Mouse (Mus musculus) MEL (cell line): ENCODE measurements around the gene Nmi. TPM values are rescaled to one million over a fixed set of nuclear protein-coding genes. Genes with fewer than 3 reads are reported as not detected.

ENCODE experiments used
- DNase-seq: peaks from one replicate; pipeline ENCODE4 v3.0.0; 2011; ENCODE audit warnings: low read depth, low spot score
- H3K27ac ChIP-seq: 2 replicates; pipeline ENCODE4 v1.5.1; 2012; ENCODE audit warnings: low read depth, mild to moderate bottlenecking, control low read depth, low read length, moderate library complexity; ENCODE audit not compliant: control insufficient read depth
- H3K27me3 ChIP-seq, 2 experiments: fragments of 150-350 bp in 1 of 2; sonication (generic) in 1 of 2; 2 replicates each; pipeline ENCODE4 v1.6.1; 2012; ENCODE audit warnings: low read length in 2 of 2, mild to moderate bottlenecking in 2 of 2, improper control_type of control experiment in 1 of 2, moderate library complexity in 1 of 2; ENCODE audit not compliant: insufficient read depth in 2 of 2, control insufficient read depth in 1 of 2
- H3K36me3 ChIP-seq, 2 experiments: 2 replicates each; pipeline ENCODE4 v1.6.1; 2012 to 2014; ENCODE audit warnings: low read length in 2 of 2, improper control_type of control experiment in 1 of 2, inconsistent platforms in 1 of 2, mild to moderate bottlenecking in 1 of 2; ENCODE audit not compliant: insufficient read depth in 2 of 2, control insufficient read depth in 1 of 2
- H3K4me1 ChIP-seq, 2 experiments: fragments of 150-350 bp in 1 of 2; sonication (generic) in 1 of 2; 2 replicates each; pipeline ENCODE4 v1.6.1; 2012; ENCODE audit warnings: low read length in 2 of 2, improper control_type of control experiment in 1 of 2, mild to moderate bottlenecking in 1 of 2; ENCODE audit not compliant: insufficient read depth in 2 of 2, control insufficient read depth in 1 of 2
- H3K4me3 ChIP-seq, 2 experiments: fragments of 150-350 bp in 1 of 2; sonication (generic) in 1 of 2; 2 replicates each; pipeline ENCODE4 v1.5.1; 2012; ENCODE audit warnings: low read depth in 2 of 2, low read length in 2 of 2, mild to moderate bottlenecking in 2 of 2, moderate library complexity in 2 of 2, control low read depth in 1 of 2, improper control_type of control experiment in 1 of 2; ENCODE audit not compliant: control insufficient read depth in 1 of 2, insufficient read depth in 1 of 2
- H3K79me2 ChIP-seq: 2 replicates; pipeline ENCODE4 v1.6.1; 2012; ENCODE audit warnings: mild to moderate bottlenecking, low read length, moderate library complexity; ENCODE audit not compliant: control insufficient read depth, poor library complexity, insufficient read depth
- H3K9ac ChIP-seq: 2 replicates; pipeline ENCODE4 v1.6.1; 2012; ENCODE audit warnings: low read depth, mild to moderate bottlenecking, control low read depth, low read length, moderate library complexity; ENCODE audit not compliant: control insufficient read depth, poor library complexity, severe bottlenecking
- H3K9me3 ChIP-seq: fragments of 150-350 bp; sonication (generic); replicated peaks from 2 replicates; pipeline ENCODE4 v1.6.1; 2012; ENCODE audit warnings: mild to moderate bottlenecking, low read length, improper control_type of control experiment, moderate library complexity; ENCODE audit not compliant: insufficient read depth
- BHLHE40 ChIP-seq: IDR thresholded peaks from 2 replicates; pipeline ENCODE4 v1.6.1; 2012; ENCODE audit warnings: low read depth, mild to moderate bottlenecking, inconsistent platforms, low read length, improper control_type of control experiment, borderline replicate concordance
- CHD1 ChIP-seq: IDR thresholded peaks from 2 replicates; pipeline ENCODE4 v1.6.1; 2012; ENCODE audit warnings: low read depth, mild to moderate bottlenecking, inconsistent platforms, low read length, improper control_type of control experiment
- CHD2 ChIP-seq: IDR thresholded peaks from 2 replicates; pipeline ENCODE4 v1.6.1; 2011; ENCODE audit warnings: low read length, improper control_type of control experiment
- CTCF ChIP-seq, 3 experiments: IDR thresholded peaks in 2 of 3; conservative IDR thresholded peaks in 1 of 3; 2 replicates each; pipeline ENCODE4 v1.5.1; 2011 to 2012; ENCODE audit warnings: low read length in 3 of 3, low read depth in 2 of 3, mild to moderate bottlenecking in 2 of 3, improper control_type of control experiment in 1 of 3, inconsistent platforms in 1 of 3, mixed read lengths in 1 of 3, moderate library complexity in 1 of 3; ENCODE audit not compliant: control insufficient read depth in 1 of 3, insufficient read depth in 1 of 3, poor library complexity in 1 of 3, severe bottlenecking in 1 of 3
- E2F4 ChIP-seq: IDR thresholded peaks from 2 replicates; pipeline ENCODE4 v1.6.1; 2011; ENCODE audit warnings: low read depth, low read length, improper control_type of control experiment, borderline replicate concordance
- ELF1 ChIP-seq: IDR thresholded peaks from 2 replicates; pipeline ENCODE4 v1.6.1; 2014; ENCODE audit warnings: low read depth, mild to moderate bottlenecking, inconsistent platforms, low read length, improper control_type of control experiment, moderate library complexity
- EP300 ChIP-seq, 2 experiments: IDR thresholded peaks; 2 replicates each; pipeline ENCODE4 v1.6.1; 2011; ENCODE audit warnings: improper control_type of control experiment in 2 of 2, low read length in 2 of 2, low read depth in 1 of 2, mild to moderate bottlenecking in 1 of 2
- ETS1 ChIP-seq: IDR thresholded peaks from 2 replicates; pipeline ENCODE4 v1.6.1; 2012; ENCODE audit warnings: low read depth, mild to moderate bottlenecking, inconsistent platforms, low read length, improper control_type of control experiment, moderate library complexity
- GABPA ChIP-seq: IDR thresholded peaks from 2 replicates; pipeline ENCODE4 v1.6.1; 2012; ENCODE audit warnings: low read depth, mild to moderate bottlenecking, inconsistent platforms, low read length, improper control_type of control experiment, moderate library complexity
- GATA1 ChIP-seq: IDR thresholded peaks from 2 replicates; pipeline ENCODE4 v1.6.1; 2011; ENCODE audit warnings: low read depth, low read length, improper control_type of control experiment
- HCFC1 ChIP-seq: IDR thresholded peaks from 2 replicates; pipeline ENCODE4 v1.6.1; 2012; ENCODE audit warnings: low read depth, mild to moderate bottlenecking, inconsistent platforms, low read length, improper control_type of control experiment, moderate library complexity
- JUND ChIP-seq: IDR thresholded peaks from 2 replicates; pipeline ENCODE4 v1.6.1; 2011; ENCODE audit warnings: low read depth, mild to moderate bottlenecking, improper control_type of control experiment, low read length
- KAT2A ChIP-seq: conservative IDR thresholded peaks from 2 replicates; pipeline ENCODE4 v1.6.1; 2012; ENCODE audit warnings: low read depth, low read length, improper control_type of control experiment, inconsistent platforms
- MAX ChIP-seq: IDR thresholded peaks from 2 replicates; pipeline ENCODE4 v1.6.1; 2011; ENCODE audit warnings: low read length, improper control_type of control experiment
- MAZ ChIP-seq: IDR thresholded peaks from 2 replicates; pipeline ENCODE4 v1.6.1; 2012; ENCODE audit warnings: low read depth, mild to moderate bottlenecking, inconsistent platforms, low read length, improper control_type of control experiment
- MEF2A ChIP-seq: IDR thresholded peaks from 2 replicates; pipeline ENCODE4 v1.6.1; 2014; ENCODE audit warnings: low read depth, mild to moderate bottlenecking, inconsistent platforms, low read length, improper control_type of control experiment; ENCODE audit not compliant: poor library complexity, insufficient replicate concordance, severe bottlenecking; ENCODE audit errors: extremely low read depth
- MXI1 ChIP-seq: IDR thresholded peaks from 2 replicates; pipeline ENCODE4 v1.6.1; 2011; ENCODE audit warnings: mild to moderate bottlenecking, low read depth, low read length, improper control_type of control experiment
- MYB ChIP-seq: IDR thresholded peaks from 2 replicates; pipeline ENCODE4 v1.6.1; 2011; ENCODE audit warnings: mild to moderate bottlenecking, low read depth, low read length, improper control_type of control experiment
- MYC ChIP-seq: IDR thresholded peaks from 2 replicates; pipeline ENCODE4 v1.6.1; 2011; ENCODE audit warnings: low read depth, mild to moderate bottlenecking, low read length, improper control_type of control experiment, moderate library complexity
- NELFE ChIP-seq: IDR thresholded peaks from 2 replicates; pipeline ENCODE4 v1.6.1; 2011; ENCODE audit warnings: low read depth, low read length, improper control_type of control experiment
- NRF1 ChIP-seq: IDR thresholded peaks from 2 replicates; pipeline ENCODE4 v1.6.1; 2014; ENCODE audit warnings: low read depth, mild to moderate bottlenecking, inconsistent platforms, low read length, improper control_type of control experiment, moderate library complexity; ENCODE audit not compliant: poor library complexity, insufficient read depth, severe bottlenecking
- POLR2A ChIP-seq, 2 experiments: IDR thresholded peaks; 2 replicates each; pipeline ENCODE4 v1.6.1; 2011 to 2012; ENCODE audit warnings: low read length in 2 of 2, mild to moderate bottlenecking in 2 of 2, control low read depth in 1 of 2, improper control_type of control experiment in 1 of 2, low read depth in 1 of 2, moderate library complexity in 1 of 2; ENCODE audit not compliant: control insufficient read depth in 1 of 2, insufficient read depth in 1 of 2, poor library complexity in 1 of 2
- POLR2AphosphoS2 ChIP-seq: IDR thresholded peaks from 2 replicates; pipeline ENCODE4 v1.6.1; 2011; ENCODE audit warnings: low read length, improper control_type of control experiment
- POLR2AphosphoS5 ChIP-seq: IDR thresholded peaks from 2 replicates; pipeline ENCODE4 v1.6.1; 2012; ENCODE audit warnings: low read depth, borderline replicate concordance, mild to moderate bottlenecking, inconsistent platforms, low read length, moderate library complexity, mixed read lengths
- RAD21 ChIP-seq: IDR thresholded peaks from 2 replicates; pipeline ENCODE4 v1.6.1; 2011; ENCODE audit warnings: mild to moderate bottlenecking, low read depth, low read length, improper control_type of control experiment
- RCOR1 ChIP-seq: IDR thresholded peaks from 2 replicates; pipeline ENCODE4 v1.6.1; 2012; ENCODE audit warnings: low read depth, mild to moderate bottlenecking, inconsistent platforms, low read length, improper control_type of control experiment
- SIN3A ChIP-seq: IDR thresholded peaks from 2 replicates; pipeline ENCODE4 v1.6.1; 2012; ENCODE audit warnings: low read length, improper control_type of control experiment, inconsistent platforms
- SMC3 ChIP-seq: IDR thresholded peaks from 2 replicates; pipeline ENCODE4 v1.6.1; 2011; ENCODE audit warnings: low read depth, low read length, improper control_type of control experiment
- TAL1 ChIP-seq: IDR thresholded peaks from 2 replicates; pipeline ENCODE4 v1.6.1; 2012; ENCODE audit warnings: mild to moderate bottlenecking, inconsistent platforms, low read length, moderate library complexity, mixed read lengths
- TBP ChIP-seq: IDR thresholded peaks from 2 replicates; pipeline ENCODE4 v1.8.0; 2011; ENCODE audit warnings: low read depth, low read length, improper control_type of control experiment
- TCF12 ChIP-seq: IDR thresholded peaks from 2 replicates; pipeline ENCODE4 v1.6.1; 2014; ENCODE audit warnings: low read depth, mild to moderate bottlenecking, inconsistent platforms, low read length, improper control_type of control experiment, moderate library complexity
- UBTF ChIP-seq: IDR thresholded peaks from 2 replicates; pipeline ENCODE4 v1.6.1; 2012; ENCODE audit warnings: low read depth, mild to moderate bottlenecking, inconsistent platforms, low read length, improper control_type of control experiment, moderate library complexity, borderline replicate concordance; ENCODE audit not compliant: insufficient read depth
- USF2 ChIP-seq, 2 experiments: IDR thresholded peaks; 2 replicates each; pipeline ENCODE4 v1.6.1; 2011 to 2012; ENCODE audit warnings: improper control_type of control experiment in 2 of 2, low read length in 2 of 2, borderline replicate concordance in 1 of 2, inconsistent platforms in 1 of 2, low read depth in 1 of 2, mild to moderate bottlenecking in 1 of 2; ENCODE audit not compliant: insufficient read depth in 1 of 2
- ZC3H11A ChIP-seq: IDR thresholded peaks from 2 replicates; pipeline ENCODE4 v1.6.1; 2012; ENCODE audit warnings: low read depth, mild to moderate bottlenecking, inconsistent platforms, low read length, improper control_type of control experiment
- ZKSCAN1 ChIP-seq: IDR thresholded peaks from 2 replicates; pipeline ENCODE4 v1.6.1; 2012; ENCODE audit warnings: low read depth, mild to moderate bottlenecking, inconsistent platforms, low read length, improper control_type of control experiment, moderate library complexity
- ZMIZ1 ChIP-seq: IDR thresholded peaks from 2 replicates; pipeline ENCODE4 v1.6.1; 2012; ENCODE audit warnings: low read depth, mild to moderate bottlenecking, inconsistent platforms, low read length, improper control_type of control experiment, moderate library complexity
- ZNF384 ChIP-seq: IDR thresholded peaks from 2 replicates; pipeline ENCODE4 v1.6.1; 2012; ENCODE audit warnings: low read depth, mild to moderate bottlenecking, inconsistent platforms, low read length, improper control_type of control experiment
- polyA plus RNA-seq, 2 experiments: library from polyadenylated mRNA; stranded (reverse) in 1 of 2; unstranded in 1 of 2; fragments of >175 nt in 1 of 2; fragments of >200 nt in 1 of 2; gene quantifications; 2 replicates each; pipeline versions ENCODE4 v1.2.1 to v1.2.4; 2012; ENCODE audit warnings: low replicate concordance in 2 of 2, low read depth in 1 of 2; ENCODE audit not compliant: insufficient read length in 2 of 2, insufficient read depth in 1 of 2, missing spikeins in 1 of 2
- total RNA-seq: library from RNA; depleted of rRNA; stranded (reverse); fragments of 300-350 nt; gene quantifications from 2 replicates; pipeline ENCODE4 v1.2.3, GENCODE M21; 2012

Nmi gene
- total and polyA plus RNA-seq, 3 experiments: 12.1 to 14.1 TPM; not detected in 1

- DNase-seq: peak; percentile 54
- H3K4me3 ChIP-seq: no peak overlapping the region
- H3K9me3 ChIP-seq: no peaks in the 10 kb centered on the region
- H3K4me1 ChIP-seq: peaks cover 0 to 3% of the 10 kb centered on the region in 2 experiments; a peak in 3 of 4 replicates
- no peak overlapping the region for H3K9ac ChIP-seq
- no peaks in the 10 kb centered on the region; a peak in 1 of 4 replicates for H3K36me3 ChIP-seq
- no peaks in the 10 kb centered on the region for H3K79me2 ChIP-seq
- no peak overlapping the region for H3K27ac ChIP-seq
- H3K27me3 ChIP-seq: no peaks in the 10 kb centered on the region
- TF ChIP-seq MYB (no peak), MYC (no peak), MAX (no peak), MAZ (no peak), SMC3 (no peak), POLR2AphosphoS2 (no peak), NRF1 (no peak), TAL1 (no peak), HCFC1 (no peak), MEF2A (no peak), POLR2A (IDR thresholded peaks at IDR 0.05; ENCODE audit: control insufficient read depth in 1 of 2, insufficient read depth in 1 of 2, low read depth in 1 of 2, low read length in 2 of 2, poor library complexity in 1 of 2) (no peak), EP300 (IDR thresholded peaks at IDR 0.05; ENCODE audit: low read depth in 1 of 2, low read length in 2 of 2) (peak; percentile 54), JUND (no peak), ZKSCAN1 (no peak), BHLHE40 (no peak), ELF1 (no peak), UBTF (no peak), CHD2 (no peak), KAT2A (no peak), TCF12 (peak; percentile 35; the same call in 1 of the 2 replicates), POLR2AphosphoS5 (no peak), SIN3A (peak; percentile 25; the same call in 1 of the 2 replicates), E2F4 (no peak), ZMIZ1 (no peak), ZC3H11A (no peak), CHD1 (no peak), GABPA (no peak), CTCF (IDR thresholded peaks at IDR 0.05 in 2 of 3, conservative IDR thresholded peaks at IDR 0.05 in 1 of 3; ENCODE audit: control insufficient read depth in 1 of 3, insufficient read depth in 1 of 3, low read depth in 2 of 3, low read length in 3 of 3, poor library complexity in 1 of 3, severe bottlenecking in 1 of 3) (no peak), GATA1 (peak; percentile 61; the same call in 1 of the 2 replicates), USF2 (IDR thresholded peaks at IDR 0.05; ENCODE audit: borderline replicate concordance in 1 of 2, insufficient read depth in 1 of 2, low read depth in 1 of 2, low read length in 2 of 2) (no peak), MXI1 (no peak), NELFE (no peak), TBP (no peak), RCOR1 (no peak), ZNF384 (no peak), RAD21 (no peak), ETS1 (peak; percentile 65)
Measured at GRCm38 (mm10) chr2:51948105-51948830, 25.0 kb downstream of the Nmi start.
